ENCODE assay signal across 12 mouse cellular contexts in genomic region chr2:68744599-68744998, GRCm38 (mm10).
A peak's percentile ranks its signal among the peaks of the same experiment; 100 is the strongest.
DNase-seq lines count a peak whose midpoint lies in the region; ATAC-seq and TF ChIP-seq lines count a peak whose summit lies in the region.
"Had no signal": no experiment of that assay in that cellular context is flagged by ENCODE, and none has a peak within 500 bp of the region (broad histone marks: within the 10 kb centered on the region; RNA-seq: fewer than 3 reads in every experiment).

No protein-coding gene starts in this region.

- no peaks in the 10 kb centered on the region for H3K36me3 ChIP-seq in midbrain, postnatal 0 days (ENCODE audit: insufficient read depth, low read length)
- H3K36me3 ChIP-seq in midbrain, embryonic 15.5 days (replicated peaks): no peaks in the 10 kb centered on the region
- H3K36me3 ChIP-seq in small intestine, adult 2 months (ENCODE audit: control insufficient read depth, insufficient read depth, low read length): no peaks in the 10 kb centered on the region
- H3K36me3 ChIP-seq: liver, embryonic 13.5 days had no signal

- H3K27me3 ChIP-seq in midbrain, postnatal 0 days (ENCODE audit: insufficient read depth, low read length): no peaks in the 10 kb centered on the region
- no peaks in the 10 kb centered on the region for H3K27me3 ChIP-seq in midbrain, embryonic 15.5 days (replicated peaks)
- no peaks in the 10 kb centered on the region for H3K27me3 ChIP-seq in small intestine, adult 2 months (ENCODE audit: control insufficient read depth, insufficient read depth, low read length)
- H3K27me3 ChIP-seq: liver, embryonic 13.5 days had no signal

- no peak overlapping the region for H3K9ac ChIP-seq in midbrain, postnatal 0 days (replicated peaks; ENCODE audit: low read length, poor library complexity, severe bottlenecking)
- no peak overlapping the region for H3K9ac ChIP-seq in midbrain, embryonic 15.5 days
- H3K9ac ChIP-seq: hindbrain, embryonic 14.5 days; liver, embryonic 13.5 days had no signal

- no peaks in the 10 kb centered on the region for H3K4me1 ChIP-seq in midbrain, postnatal 0 days (ENCODE audit: insufficient read depth, low read length)
- no peaks in the 10 kb centered on the region for H3K4me1 ChIP-seq in midbrain, embryonic 15.5 days
- peaks cover 10% of the 10 kb centered on the region; the same call in 1 of the 2 replicates for H3K4me1 ChIP-seq in small intestine, adult 2 months (ENCODE audit: control insufficient read depth, insufficient read depth, insufficient read length, low read length)
- H3K4me1 ChIP-seq: liver, embryonic 13.5 days had no signal

- H3K4me3 ChIP-seq in midbrain, postnatal 0 days (ENCODE audit: low read depth, low read length): no peak overlapping the region
- H3K4me3 ChIP-seq in midbrain, embryonic 15.5 days: no peak overlapping the region
- H3K4me3 ChIP-seq in small intestine, adult 2 months (ENCODE audit: low read depth, low read length): no peak overlapping the region
- H3K4me3 ChIP-seq: erythroblast, embryonic 14.5 days; liver, embryonic 13.5 days had no signal

- peak; percentile 4 for DNase-seq in heart, adult 11 months
- DNase-seq in heart, postnatal 4 days: no peak
- DNase-seq in midbrain, postnatal 0 days (ENCODE audit: low spot score): no peak
- peak; percentile 43 for DNase-seq in embryo, embryonic 11 days
- no peak for DNase-seq in ovary, postnatal 10 days (ENCODE audit: low spot score)
- no peak for DNase-seq in spleen, postnatal 4 days (ENCODE audit: low spot score in 2 of 2)
- DNase-seq: liver, embryonic 13.5 days had no signal

- 82% methylated on average over 4 of the region's 4 CpGs for WGBS in midbrain, postnatal 0 days
- 79% methylated on average over 4 of the region's 4 CpGs for WGBS in midbrain, embryonic 15.5 days
- 91% methylated on average over 4 of the region's 4 CpGs for WGBS in small intestine, adult 2 months

- no peaks in the 10 kb centered on the region for H3K9me3 ChIP-seq in midbrain, postnatal 0 days (ENCODE audit: low read length)
- no peaks in the 10 kb centered on the region for H3K9me3 ChIP-seq in midbrain, embryonic 15.5 days
- H3K9me3 ChIP-seq: liver, embryonic 13.5 days had no signal

- no peak for ATAC-seq in midbrain, postnatal 0 days (ENCODE audit: low FRiP score)
- ATAC-seq in midbrain, embryonic 15.5 days (replicated peaks): no peak
- ATAC-seq: activated CD4-positive, CD25-positive, alpha-beta regulatory T cell, adult 4 months had no signal

- TF ChIP-seq CTCF in midbrain, postnatal 0 days (IDR thresholded peaks at IDR 0.05): peak; percentile 50
- TF ChIP-seq CTCF in small intestine, adult 2 months (IDR thresholded peaks at IDR 0.05; ENCODE audit: extremely low read depth, insufficient read length, insufficient replicate concordance, low read depth, low read length): peak; percentile 27; the same call in 1 of the 2 replicates

- no peak overlapping the region for H3K27ac ChIP-seq in midbrain, postnatal 0 days (ENCODE audit: low read depth, low read length)
- no peak overlapping the region for H3K27ac ChIP-seq in midbrain, embryonic 15.5 days
- no peak overlapping the region for H3K27ac ChIP-seq in small intestine, adult 2 months (ENCODE audit: insufficient read depth, low read depth, low read length)
- H3K27ac ChIP-seq: hindbrain, embryonic 14.5 days; liver, embryonic 13.5 days had no signal

- no peak for TF ChIP-seq POLR2A in small intestine, adult 2 months (IDR thresholded peaks at IDR 0.05; ENCODE audit: low read depth, low read length)

- H3K4me2 ChIP-seq in midbrain, postnatal 0 days (ENCODE audit: low read depth, low read length, poor library complexity, severe bottlenecking): no peak overlapping the region
- H3K4me2 ChIP-seq in midbrain, embryonic 15.5 days: no peak overlapping the region
- H3K4me2 ChIP-seq: hindbrain, embryonic 14.5 days; liver, embryonic 13.5 days had no signal

Comparison
In these comparisons a context has a peak if more than half of its experiments do, and no peak if none do; other contexts are left out.
1. DNase-seq: peak in heart, adult 11 months (single experiment) and embryo, embryonic 11 days (single experiment); none in heart, postnatal 4 days (single experiment), midbrain, postnatal 0 days (single experiment), ovary, postnatal 10 days (single experiment) and spleen, postnatal 4 days (0 of 2).